Mouse (Mus musculus): ENCODE results near the gene Taf6l. TPM values are rescaled to one million over a fixed set of nuclear protein-coding genes. Genes with fewer than 3 reads are reported as not detected.

The Taf6l gene
- total and polyA plus RNA-seq, 3 experiments, result 17.0 to 33.4 (median 17.5) TPM

GRCm38 (mm10) chr19:8821146-8821545 is 34.9 kb upstream of the Taf6l start:
- TF ChIP-seq GATA2 (IDR thresholded peaks at IDR 0.05; ENCODE audit: borderline replicate concordance, low read depth, low read length), result no peak
- TF ChIP-seq TAL1 (conservative IDR thresholded peaks at IDR 0.05; ENCODE audit: low read depth, low read length), result no peak
- TF ChIP-seq GATA1 (IDR thresholded peaks at IDR 0.05; ENCODE audit: borderline replicate concordance, low read length), result no peak
- no peak for TF ChIP-seq POLR2AphosphoS5 (IDR thresholded peaks at IDR 0.05; ENCODE audit: insufficient replicate concordance, low read depth, low read length)
- no peak for TF ChIP-seq CTCF (IDR thresholded peaks at IDR 0.05; ENCODE audit: low read depth, low read length)
- Histone ChIP-seq H3K4me3 (ENCODE audit: low read depth, low read length) (peak overlapping the region; percentile 84), H3K36me3 (replicated peaks) (peaks cover 55% of the 10 kb centered on the region), H3K27me3 (ENCODE audit: insufficient read depth, low read length) (no peaks in the 10 kb centered on the region), H3K9me3 (replicated peaks) (no peaks in the 10 kb centered on the region), H3K4me1 (ENCODE audit: insufficient read depth, low read depth, low read length) (peaks cover 35% of the 10 kb centered on the region)
- DNase-seq (ENCODE audit: low spot score) (no peak), ATAC-seq (ENCODE audit: extremely low read depth, insufficient number of reproducible peaks, low FRiP score, poor library complexity, severe bottlenecking) (no peak)

GRCm38 (mm10) chr19:8820424-8820956 is 34.3 kb upstream of the Taf6l start:
- no peak for ATAC-seq (ENCODE audit: extremely low read depth, insufficient number of reproducible peaks, low FRiP score, poor library complexity, severe bottlenecking)
- Histone ChIP-seq H3K36me3 (replicated peaks) (peaks cover 55% of the 10 kb centered on the region), H3K9me3 (replicated peaks) (no peaks in the 10 kb centered on the region), H3K4me3 (ENCODE audit: low read depth, low read length) (peak overlapping the region; percentile 84), H3K4me1 (ENCODE audit: insufficient read depth, low read depth, low read length) (peaks cover 40% of the 10 kb centered on the region), H3K27me3 (ENCODE audit: insufficient read depth, low read length) (no peaks in the 10 kb centered on the region)
- no peak for TF ChIP-seq GATA1 (IDR thresholded peaks at IDR 0.05; ENCODE audit: borderline replicate concordance, low read length)
- TF ChIP-seq POLR2AphosphoS5 (IDR thresholded peaks at IDR 0.05; ENCODE audit: insufficient replicate concordance, low read depth, low read length), result no peak
- TF ChIP-seq GATA2 (IDR thresholded peaks at IDR 0.05; ENCODE audit: borderline replicate concordance, low read depth, low read length), result no peak
- no peak for TF ChIP-seq TAL1 (conservative IDR thresholded peaks at IDR 0.05; ENCODE audit: low read depth, low read length)
- TF ChIP-seq CTCF (IDR thresholded peaks at IDR 0.05; ENCODE audit: low read depth, low read length), result no peak
- no peak for DNase-seq (ENCODE audit: low spot score)

GRCm38 (mm10) chr19:8819596-8820423 is 33.6 kb upstream of the Taf6l start, which contains the start of gene Hnrnpul2:
TSS of gene Hnrnpul2 (plus strand) at chr19:8820010.
- Histone ChIP-seq H3K36me3 (replicated peaks) (peaks cover 55% of the 10 kb centered on the region), H3K4me3 (ENCODE audit: low read depth, low read length) (peak within 1 kb of the TSS; percentile 84), H3K27me3 (ENCODE audit: insufficient read depth, low read length) (no peaks in the 10 kb centered on the region), H3K4me1 (ENCODE audit: insufficient read depth, low read depth, low read length) (peaks cover 44% of the 10 kb centered on the region), H3K9me3 (replicated peaks) (no peaks in the 10 kb centered on the region)
- TF ChIP-seq GATA2 (IDR thresholded peaks at IDR 0.05; ENCODE audit: borderline replicate concordance, low read depth, low read length), result no peak
- no peak for TF ChIP-seq POLR2AphosphoS5 (IDR thresholded peaks at IDR 0.05; ENCODE audit: insufficient replicate concordance, low read depth, low read length)
- no peak for TF ChIP-seq GATA1 (IDR thresholded peaks at IDR 0.05; ENCODE audit: borderline replicate concordance, low read length)
- TF ChIP-seq TAL1 (conservative IDR thresholded peaks at IDR 0.05; ENCODE audit: low read depth, low read length), result no peak
- no peak for TF ChIP-seq CTCF (IDR thresholded peaks at IDR 0.05; ENCODE audit: low read depth, low read length)
- ATAC-seq (ENCODE audit: extremely low read depth, insufficient number of reproducible peaks, low FRiP score, poor library complexity, severe bottlenecking) (peak; percentile 83), DNase-seq (ENCODE audit: low spot score) (peak; percentile 95)

GRCm38 (mm10) chr19:8818801-8819595 is 32.8 kb upstream of the Taf6l start, which contains the start of gene Ttc9c:
TSS of gene Ttc9c (minus strand) at chr19:8819333.
- no peaks in the 10 kb centered on the region for H3K27me3 ChIP-seq (ENCODE audit: insufficient read depth, low read length)
- ATAC-seq (ENCODE audit: extremely low read depth, insufficient number of reproducible peaks, low FRiP score, poor library complexity, severe bottlenecking) (peak; percentile 78), DNase-seq (ENCODE audit: low spot score) (peak; percentile 88)
- H3K36me3 ChIP-seq (replicated peaks), result peaks cover 54% of the 10 kb centered on the region
- H3K9me3 ChIP-seq (replicated peaks), result no peaks in the 10 kb centered on the region
- TF ChIP-seq GATA1 (IDR thresholded peaks at IDR 0.05; ENCODE audit: borderline replicate concordance, low read length) (no peak), TAL1 (conservative IDR thresholded peaks at IDR 0.05; ENCODE audit: low read depth, low read length) (no peak)
- H3K4me1 ChIP-seq (ENCODE audit: insufficient read depth, low read depth, low read length), result peaks cover 48% of the 10 kb centered on the region
- peak within 1 kb of the TSS; percentile 84 for H3K4me3 ChIP-seq (ENCODE audit: low read depth, low read length)

- no peak for TF ChIP-seq GATA1 (IDR thresholded peaks at IDR 0.05; ENCODE audit: borderline replicate concordance, low read length)
- Histone ChIP-seq H3K36me3 (replicated peaks) (peaks cover 53% of the 10 kb centered on the region), H3K4me3 (ENCODE audit: low read depth, low read length) (peak overlapping the region; percentile 84), H3K27me3 (ENCODE audit: insufficient read depth, low read length) (no peaks in the 10 kb centered on the region), H3K9me3 (replicated peaks) (no peaks in the 10 kb centered on the region), H3K4me1 (ENCODE audit: insufficient read depth, low read depth, low read length) (peaks cover 43% of the 10 kb centered on the region)
- no peak for ATAC-seq (ENCODE audit: extremely low read depth, insufficient number of reproducible peaks, low FRiP score, poor library complexity, severe bottlenecking)
- no peak for DNase-seq (ENCODE audit: low spot score)
These were observed 32.1 kb upstream of the Taf6l start for GRCm38 (mm10) chr19:8818301-8818798.

- H3K27me3 ChIP-seq (ENCODE audit: insufficient read depth, low read length), result no peaks in the 10 kb centered on the region
- H3K4me3 ChIP-seq (ENCODE audit: low read depth, low read length), result peak overlapping the region; percentile 4; the same call in 1 of the 2 replicates
- ATAC-seq (ENCODE audit: extremely low read depth, insufficient number of reproducible peaks, low FRiP score, poor library complexity, severe bottlenecking) (no peak), DNase-seq (ENCODE audit: low spot score) (no peak)
- TF ChIP-seq CTCF (IDR thresholded peaks at IDR 0.05; ENCODE audit: low read depth, low read length), result no peak
- no peak for TF ChIP-seq POLR2AphosphoS5 (IDR thresholded peaks at IDR 0.05; ENCODE audit: insufficient replicate concordance, low read depth, low read length)
- no peak for TF ChIP-seq TAL1 (conservative IDR thresholded peaks at IDR 0.05; ENCODE audit: low read depth, low read length)
- no peak for TF ChIP-seq GATA1 (IDR thresholded peaks at IDR 0.05; ENCODE audit: borderline replicate concordance, low read length)
- no peak for TF ChIP-seq GATA2 (IDR thresholded peaks at IDR 0.05; ENCODE audit: borderline replicate concordance, low read depth, low read length)
- peaks cover 33% of the 10 kb centered on the region for H3K4me1 ChIP-seq (ENCODE audit: insufficient read depth, low read depth, low read length)
- H3K9me3 ChIP-seq (replicated peaks), result no peaks in the 10 kb centered on the region
- H3K36me3 ChIP-seq (replicated peaks), result peaks cover 57% of the 10 kb centered on the region
These were observed 30.8 kb upstream of the Taf6l start for GRCm38 (mm10) chr19:8817001-8817400.

All from G1E (cell line).